Mouse (Mus musculus) liver, embryonic 16.5 days (tissue): ENCODE measurements around the gene Chn1. TPM values are rescaled to one million over a fixed set of nuclear protein-coding genes. Genes with fewer than 3 reads are reported as not detected.

Experiments used
- ATAC-seq: fragments of 200-750 bp; cut with Nextera tagmentation; 2 replicates; pipeline ENCODE4 v1.8.0; 2017; ENCODE audit warnings: low read depth, mild to moderate bottlenecking, moderate number of reproducible peaks, moderate library complexity
- H3K27ac ChIP-seq: fragments of 300-500 bp; sonication (generic); 2 replicates; pipeline ENCODE4 v1.5.1; 2014; ENCODE audit warnings: mild to moderate bottlenecking, low read length
- H3K27me3 ChIP-seq: fragments of 300-500 bp; sonication (generic); 2 replicates; pipeline ENCODE4 v1.6.1; 2014; ENCODE audit warnings: low read depth, low read length, mixed read lengths; ENCODE audit not compliant: control insufficient read depth, insufficient read depth
- H3K36me3 ChIP-seq: fragments of 300-500 bp; sonication (generic); 2 replicates; pipeline ENCODE4 v1.6.1; 2014; ENCODE audit warnings: mild to moderate bottlenecking; ENCODE audit not compliant: control insufficient read depth, insufficient read depth
- H3K4me1 ChIP-seq: fragments of 300-500 bp; sonication (generic); 2 replicates; pipeline ENCODE4 v1.6.1; 2014; ENCODE audit warnings: low read depth, low read length, mixed read lengths; ENCODE audit not compliant: control insufficient read depth
- H3K4me2 ChIP-seq: fragments of 300-500 bp; sonication (generic); 2 replicates; pipeline ENCODE4 v1.6.1; 2014; ENCODE audit warnings: low read depth, low read length, mixed read lengths
- H3K4me3 ChIP-seq: fragments of 300-500 bp; sonication (generic); 2 replicates; pipeline ENCODE4 v1.5.1; 2014; ENCODE audit warnings: low read depth, mild to moderate bottlenecking, low read length
- H3K9ac ChIP-seq: fragments of 300-500 bp; sonication (generic); 2 replicates; pipeline ENCODE4 v1.6.1; 2014; ENCODE audit warnings: low read depth, low read length
- H3K9me3 ChIP-seq: fragments of 300-500 bp; sonication (generic); replicated peaks from 2 replicates; pipeline ENCODE4 v1.6.1; 2016; ENCODE audit warnings: low read length; ENCODE audit not compliant: control insufficient read depth
- WGBS: fragments of 180-500 bp; shearing (Covaris S2); extraction: QIAGEN DNeasy Blood & Tissue Kit; methylation state at CpG from one replicate; pipeline ENCODE4 v1.1.7; 2014; ENCODE audit not compliant: insufficient replicate concordance; 5-methylcytosine and 5-hydroxymethylcytosine counted together
- polyA plus RNA-seq: library from polyadenylated mRNA; unstranded; fragments of >200 nt; fragmentation: Nextera tagmentation; extraction: Ambion mirVana; gene quantifications from 2 replicates; pipeline ENCODE4 v1.2.1, GENCODE M21; 2015

The Chn1 gene
- polyA plus RNA-seq, 1 experiment from 2014 or later: 0.33 TPM

- no peaks in the 10 kb centered on the region for H3K27me3 ChIP-seq
- H3K4me2 ChIP-seq: peak overlapping the region; percentile 38; the same call in 1 of the 2 replicates
- H3K4me3 ChIP-seq: 0 out of 2 replicates have a peak overlapping the region, but pooled peaks have one; percentile 25
- no peak overlapping the region for H3K9ac ChIP-seq
- no peak overlapping the region for H3K27ac ChIP-seq
- H3K4me1 ChIP-seq: no peaks in the 10 kb centered on the region
- 13% methylated on average over 8 of the region's 8 CpGs for WGBS
- H3K36me3 ChIP-seq: no peaks in the 10 kb centered on the region
- no peak for ATAC-seq
- no peaks in the 10 kb centered on the region for H3K9me3 ChIP-seq
These were observed 208.0 kb downstream of the Chn1 start for GRCm38 (mm10) chr2:73566989-73567605.

- peaks cover 5% of the 10 kb centered on the region; the same call in 1 of the 2 replicates for H3K4me1 ChIP-seq
- ATAC-seq: no peak
- H3K4me2 ChIP-seq: no peak overlapping the region
- H3K9me3 ChIP-seq: no peaks in the 10 kb centered on the region
- H3K27ac ChIP-seq: no peak overlapping the region
- no peaks in the 10 kb centered on the region for H3K27me3 ChIP-seq
- no peak overlapping the region for H3K9ac ChIP-seq
- no peak overlapping the region for H3K4me3 ChIP-seq
- WGBS: 26% methylated on average over 7 of the region's 7 CpGs
- no peaks in the 10 kb centered on the region for H3K36me3 ChIP-seq
These were observed 209.0 kb downstream of the Chn1 start for GRCm38 (mm10) chr2:73566162-73566561.

GRCm38 (mm10) chr2:73563690-73564089 lies 211.5 kb downstream of the Chn1 start:
- Histone ChIP-seq H3K27me3 (no peaks in the 10 kb centered on the region), H3K36me3 (no peaks in the 10 kb centered on the region), H3K4me1 (peaks cover 5% of the 10 kb centered on the region; the same call in 1 of the 2 replicates), H3K4me3 (no peak overlapping the region), H3K4me2 (no peak overlapping the region), H3K27ac (no peak overlapping the region), H3K9me3 (no peaks in the 10 kb centered on the region), H3K9ac (no peak overlapping the region)
- no peak for ATAC-seq
- WGBS: 58% methylated on average over 7 of the region's 7 CpGs

- H3K4me1 ChIP-seq: peaks cover 5% of the 10 kb centered on the region; the same call in 1 of the 2 replicates
- WGBS: 73% methylated on average over 9 of the region's 9 CpGs
- no peaks in the 10 kb centered on the region for H3K27me3 ChIP-seq
- H3K9ac ChIP-seq: no peak overlapping the region
- H3K27ac ChIP-seq: no peak overlapping the region
- H3K36me3 ChIP-seq: no peaks in the 10 kb centered on the region
- no peak overlapping the region for H3K4me2 ChIP-seq
- no peak for ATAC-seq
- H3K9me3 ChIP-seq: no peaks in the 10 kb centered on the region
- H3K4me3 ChIP-seq: no peak overlapping the region
These were observed 212.5 kb downstream of the Chn1 start for GRCm38 (mm10) chr2:73562656-73563055.

- Histone ChIP-seq H3K27me3 (no peaks in the 10 kb centered on the region), H3K4me3 (no peak overlapping the region), H3K27ac (no peak overlapping the region), H3K9me3 (no peaks in the 10 kb centered on the region), H3K36me3 (no peaks in the 10 kb centered on the region), H3K4me1 (peaks cover 5% of the 10 kb centered on the region; the same call in 1 of the 2 replicates), H3K9ac (no peak overlapping the region), H3K4me2 (peak overlapping the region; percentile 54)
- 8% methylated on average over 8 of the region's 8 CpGs for WGBS
- no peak for ATAC-seq
These were observed 213.5 kb downstream of the Chn1 start for GRCm38 (mm10) chr2:73561665-73562063.

GRCm38 (mm10) chr2:73560899-73561664 lies 214.1 kb downstream of the Chn1 start:
- Histone ChIP-seq H3K27ac (no peak overlapping the region), H3K4me1 (peaks cover 5% of the 10 kb centered on the region; the same call in 1 of the 2 replicates), H3K27me3 (no peaks in the 10 kb centered on the region), H3K4me3 (no peak overlapping the region; the same call in 1 of the 2 replicates), H3K36me3 (no peaks in the 10 kb centered on the region), H3K4me2 (peak overlapping the region; percentile 54), H3K9ac (no peak overlapping the region), H3K9me3 (no peaks in the 10 kb centered on the region)
- no peak for ATAC-seq
- 11% methylated on average over 21 of the region's 23 CpGs for WGBS

Other genes starting within 250 kb of the Chn1 start
- gene Wipf1, start 245.6 kb downstream of the Chn1 start, polyA plus RNA-seq: 3.2 and 4.1 TPM in 2 replicates
- 0.20 and 0.26 TPM in 2 replicates for gene Chrna1, start 195.0 kb downstream of the Chn1 start, polyA plus RNA-seq
- gene Atf2, start 117.3 kb upstream of the Chn1 start, polyA plus RNA-seq: 21.3 and 22.8 TPM in 2 replicates
- 713 and 723 TPM in 2 replicates for gene Atp5g3, start 136.0 kb upstream of the Chn1 start, polyA plus RNA-seq